Mouse (Mus musculus) embryonic facial prominence, embryonic 14.5 days (tissue): ENCODE results near the gene Sidt1. TPM values are rescaled to one million over a fixed set of nuclear protein-coding genes. Genes with fewer than 3 reads are reported as not detected.

Experiments
- ATAC-seq: fragments of 200-750 bp; cut with Nextera tagmentation; 2 replicates; pipeline ENCODE4 v1.8.0; 2017; ENCODE audit warnings: low read depth, moderate number of reproducible peaks, moderate TSS enrichment
- DNase-seq: peaks from one replicate; pipeline ENCODE4 v3.0.0-alpha.2; 2015; ENCODE audit warnings: low spot score
- H3K27ac ChIP-seq: fragments of 300-500 bp; sonication (generic); replicated peaks from 2 replicates; pipeline ENCODE4 v1.5.1; 2014; ENCODE audit warnings: low read depth, mild to moderate bottlenecking, low read length, moderate library complexity
- H3K27me3 ChIP-seq: fragments of 300-500 bp; sonication (generic); replicated peaks from 2 replicates; pipeline ENCODE4 v1.6.1; 2014; ENCODE audit warnings: low read length; ENCODE audit not compliant: control insufficient read depth, insufficient read depth
- H3K36me3 ChIP-seq: fragments of 300-500 bp; sonication (generic); 2 replicates; pipeline ENCODE4 v1.6.1; 2014; ENCODE audit warnings: low read length, mixed read lengths; ENCODE audit not compliant: control insufficient read depth, insufficient read depth
- H3K4me1 ChIP-seq: fragments of 300-500 bp; sonication (generic); 2 replicates; pipeline ENCODE4 v1.6.1; 2014; ENCODE audit warnings: antibody characterized with exemption, low read length; ENCODE audit not compliant: control insufficient read depth, insufficient read depth
- H3K4me2 ChIP-seq: fragments of 300-500 bp; sonication (generic); 2 replicates; pipeline ENCODE4 v1.6.1; 2014; ENCODE audit warnings: low read depth, mild to moderate bottlenecking, low read length, moderate library complexity, mixed read lengths
- H3K4me3 ChIP-seq: fragments of 300-500 bp; sonication (generic); 2 replicates; pipeline ENCODE4 v1.5.1; 2014; ENCODE audit warnings: low read depth, mild to moderate bottlenecking, low read length
- H3K9ac ChIP-seq: fragments of 300-500 bp; sonication (generic); 2 replicates; pipeline ENCODE4 v1.6.1; 2014; ENCODE audit warnings: low read depth, mild to moderate bottlenecking, low read length, moderate library complexity, mixed read lengths
- H3K9me3 ChIP-seq: fragments of 300-500 bp; sonication (generic); 2 replicates; pipeline ENCODE4 v1.6.1; 2016; ENCODE audit warnings: low read length; ENCODE audit not compliant: control insufficient read depth
- WGBS: fragments of 180-500 bp; shearing (Covaris S2); extraction: QIAGEN DNeasy Blood & Tissue Kit; methylation state at CpG from one replicate; pipeline ENCODE4 v1.1.7; 2014; 5-methylcytosine and 5-hydroxymethylcytosine counted together
- polyA plus RNA-seq: library from polyadenylated mRNA; unstranded; fragments of >200 nt; fragmentation: Nextera tagmentation; extraction: Ambion mirVana; gene quantifications from 2 replicates; pipeline ENCODE4 v1.2.1, GENCODE M21; 2014

The Sidt1 gene
- polyA plus RNA-seq, 1 experiment from 2014 or later, result 2.0 TPM

- no peak for ATAC-seq
- no peak overlapping the region for H3K4me3 ChIP-seq
- no peak overlapping the region for H3K27ac ChIP-seq
- no peaks in the 10 kb centered on the region for H3K9me3 ChIP-seq
- no peak overlapping the region for H3K9ac ChIP-seq
- no peaks in the 10 kb centered on the region for H3K4me1 ChIP-seq
- H3K4me2 ChIP-seq, result no peak overlapping the region
- 95% methylated on average over 7 of the region's 7 CpGs for WGBS
- H3K36me3 ChIP-seq, result peaks cover 97% of the 10 kb centered on the region
- H3K27me3 ChIP-seq, result no peaks in the 10 kb centered on the region
- no peak for DNase-seq
Measured at GRCm38 (mm10) chr16:44216417-44216816, 116.6 kb downstream of the Sidt1 start.

- WGBS, result 89% methylated on average over 9 of the region's 9 CpGs
- no peak overlapping the region for H3K4me2 ChIP-seq
- DNase-seq (no peak), ATAC-seq (no peak)
- no peak overlapping the region for H3K27ac ChIP-seq
- H3K4me1 ChIP-seq, result no peaks in the 10 kb centered on the region
- H3K9me3 ChIP-seq, result no peaks in the 10 kb centered on the region
- H3K9ac ChIP-seq, result no peak overlapping the region
- peaks cover 93% of the 10 kb centered on the region for H3K36me3 ChIP-seq
- no peak overlapping the region for H3K4me3 ChIP-seq
- no peaks in the 10 kb centered on the region for H3K27me3 ChIP-seq
Measured at GRCm38 (mm10) chr16:44215513-44215912, 117.5 kb downstream of the Sidt1 start.

- Histone ChIP-seq H3K4me1 (no peaks in the 10 kb centered on the region), H3K4me2 (no peak overlapping the region), H3K9ac (no peak overlapping the region), H3K9me3 (no peaks in the 10 kb centered on the region), H3K27me3 (no peaks in the 10 kb centered on the region), H3K36me3 (peaks cover 79% of the 10 kb centered on the region), H3K27ac (no peak overlapping the region), H3K4me3 (no peak overlapping the region)
- ATAC-seq (no peak), DNase-seq (no peak)
- WGBS, result 93% methylated on average over 7 of the region's 7 CpGs
Measured at GRCm38 (mm10) chr16:44212703-44213102, 120.3 kb downstream of the Sidt1 start.

- 87% methylated on average over 1 of the region's 1 CpGs for WGBS
Measured at GRCm38 (mm10) chr16:44211054-44211414, 122.0 kb downstream of the Sidt1 start.

GRCm38 (mm10) chr16:44210156-44211053 is 122.6 kb downstream of the Sidt1 start:
- DNase-seq (no peak), ATAC-seq (no peak)
- Histone ChIP-seq H3K4me3 (no peak overlapping the region), H3K4me1 (no peaks in the 10 kb centered on the region), H3K36me3 (peaks cover 79% of the 10 kb centered on the region), H3K9ac (no peak overlapping the region), H3K9me3 (no peaks in the 10 kb centered on the region), H3K27ac (no peak overlapping the region), H3K27me3 (no peaks in the 10 kb centered on the region), H3K4me2 (no peak overlapping the region)
- WGBS, result 70% methylated on average over 10 of the region's 10 CpGs

More at GRCm38 (mm10) chr16:44211054-44211414, 122.0 kb downstream of the Sidt1 start:
- no peak for ATAC-seq
- DNase-seq, result no peak
- H3K4me3 ChIP-seq, result no peak overlapping the region
- no peaks in the 10 kb centered on the region for H3K9me3 ChIP-seq
- H3K27ac ChIP-seq, result no peak overlapping the region
- no peaks in the 10 kb centered on the region for H3K4me1 ChIP-seq
- H3K36me3 ChIP-seq, result peaks cover 79% of the 10 kb centered on the region
- no peak overlapping the region for H3K9ac ChIP-seq
- no peaks in the 10 kb centered on the region for H3K27me3 ChIP-seq
- H3K4me2 ChIP-seq, result no peak overlapping the region

GRCm38 (mm10) chr16:44205973-44206372 is 127.0 kb downstream of the Sidt1 start:
- H3K36me3 ChIP-seq, result peaks cover 69% of the 10 kb centered on the region
- H3K4me3 ChIP-seq, result no peak overlapping the region
- DNase-seq, result no peak
- ATAC-seq, result no peak
- H3K27ac ChIP-seq, result no peak overlapping the region
- no peaks in the 10 kb centered on the region for H3K9me3 ChIP-seq
- 83% methylated on average over 8 of the region's 8 CpGs for WGBS
- H3K4me1 ChIP-seq, result no peaks in the 10 kb centered on the region
- no peaks in the 10 kb centered on the region for H3K27me3 ChIP-seq
- no peak overlapping the region for H3K9ac ChIP-seq
- H3K4me2 ChIP-seq, result no peak overlapping the region

GRCm38 (mm10) chr16:44204331-44204730 is 128.7 kb downstream of the Sidt1 start:
- Histone ChIP-seq H3K4me2 (no peak overlapping the region), H3K27ac (no peak overlapping the region), H3K27me3 (no peaks in the 10 kb centered on the region), H3K9me3 (no peaks in the 10 kb centered on the region), H3K4me3 (no peak overlapping the region), H3K9ac (no peak overlapping the region), H3K36me3 (peaks cover 68% of the 10 kb centered on the region), H3K4me1 (no peaks in the 10 kb centered on the region)
- WGBS, result 88% methylated on average over 6 of the region's 6 CpGs
- DNase-seq (no peak), ATAC-seq (peak; percentile 47; the same call in 1 of the 2 replicates)

GRCm38 (mm10) chr16:44200146-44200545 is 132.8 kb downstream of the Sidt1 start:
- H3K4me3 ChIP-seq, result no peak overlapping the region

More at GRCm38 (mm10) chr16:44200146-44200545, 132.8 kb downstream of the Sidt1 start:
- no peak overlapping the region for H3K9ac ChIP-seq
- H3K9me3 ChIP-seq, result no peaks in the 10 kb centered on the region
- WGBS, result 89% methylated on average over 4 of the region's 4 CpGs
- peaks cover 35% of the 10 kb centered on the region for H3K36me3 ChIP-seq
- H3K4me2 ChIP-seq, result no peak overlapping the region
- H3K27ac ChIP-seq, result no peak overlapping the region
- H3K4me1 ChIP-seq, result no peaks in the 10 kb centered on the region
- DNase-seq (no peak), ATAC-seq (no peak)
- no peaks in the 10 kb centered on the region for H3K27me3 ChIP-seq
